Mouse (Mus musculus) MEL (cell line): ENCODE data around the gene Cnbd2. TPM values are rescaled to one million over a fixed set of nuclear protein-coding genes. Genes with fewer than 3 reads are reported as not detected.
A peak's percentile ranks its signal among the peaks of the same experiment; 100 is the strongest.
"Not testable (repeated sequence)": the region's sequence is repeated elsewhere in the genome, so short reads cannot be mapped to it uniquely, and the experiment has no call there.

Experiments
- DNase-seq: peaks from one replicate; pipeline ENCODE4 v3.0.0; 2011; ENCODE audit warnings: low read depth, low spot score
- H3K27ac ChIP-seq: 2 replicates; pipeline ENCODE4 v1.5.1; 2012; ENCODE audit warnings: low read depth, mild to moderate bottlenecking, control low read depth, low read length, moderate library complexity; ENCODE audit not compliant: control insufficient read depth
- H3K27me3 ChIP-seq, 2 experiments: fragments of 150-350 bp in 1 of 2; sonication (generic) in 1 of 2; 2 replicates each; pipeline ENCODE4 v1.6.1; 2012; ENCODE audit warnings: low read length in 2 of 2, mild to moderate bottlenecking in 2 of 2, improper control_type of control experiment in 1 of 2, moderate library complexity in 1 of 2; ENCODE audit not compliant: insufficient read depth in 2 of 2, control insufficient read depth in 1 of 2
- H3K36me3 ChIP-seq, 2 experiments: 2 replicates each; pipeline ENCODE4 v1.6.1; 2012 to 2014; ENCODE audit warnings: low read length in 2 of 2, improper control_type of control experiment in 1 of 2, inconsistent platforms in 1 of 2, mild to moderate bottlenecking in 1 of 2; ENCODE audit not compliant: insufficient read depth in 2 of 2, control insufficient read depth in 1 of 2
- H3K4me1 ChIP-seq, 2 experiments: fragments of 150-350 bp in 1 of 2; sonication (generic) in 1 of 2; 2 replicates each; pipeline ENCODE4 v1.6.1; 2012; ENCODE audit warnings: low read length in 2 of 2, improper control_type of control experiment in 1 of 2, mild to moderate bottlenecking in 1 of 2; ENCODE audit not compliant: insufficient read depth in 2 of 2, control insufficient read depth in 1 of 2
- H3K4me3 ChIP-seq, 2 experiments: fragments of 150-350 bp in 1 of 2; sonication (generic) in 1 of 2; 2 replicates each; pipeline ENCODE4 v1.5.1; 2012; ENCODE audit warnings: low read depth in 2 of 2, low read length in 2 of 2, mild to moderate bottlenecking in 2 of 2, moderate library complexity in 2 of 2, control low read depth in 1 of 2, improper control_type of control experiment in 1 of 2; ENCODE audit not compliant: control insufficient read depth in 1 of 2, insufficient read depth in 1 of 2
- H3K79me2 ChIP-seq: 2 replicates; pipeline ENCODE4 v1.6.1; 2012; ENCODE audit warnings: mild to moderate bottlenecking, low read length, moderate library complexity; ENCODE audit not compliant: control insufficient read depth, poor library complexity, insufficient read depth
- H3K9ac ChIP-seq: 2 replicates; pipeline ENCODE4 v1.6.1; 2012; ENCODE audit warnings: low read depth, mild to moderate bottlenecking, control low read depth, low read length, moderate library complexity; ENCODE audit not compliant: control insufficient read depth, poor library complexity, severe bottlenecking
- H3K9me3 ChIP-seq: fragments of 150-350 bp; sonication (generic); replicated peaks from 2 replicates; pipeline ENCODE4 v1.6.1; 2012; ENCODE audit warnings: mild to moderate bottlenecking, low read length, improper control_type of control experiment, moderate library complexity; ENCODE audit not compliant: insufficient read depth
- BHLHE40 ChIP-seq: IDR thresholded peaks from 2 replicates; pipeline ENCODE4 v1.6.1; 2012; ENCODE audit warnings: low read depth, mild to moderate bottlenecking, inconsistent platforms, low read length, improper control_type of control experiment, borderline replicate concordance
- CTCF ChIP-seq, 3 experiments: IDR thresholded peaks in 2 of 3; conservative IDR thresholded peaks in 1 of 3; 2 replicates each; pipeline ENCODE4 v1.5.1; 2011 to 2012; ENCODE audit warnings: low read length in 3 of 3, low read depth in 2 of 3, mild to moderate bottlenecking in 2 of 3, improper control_type of control experiment in 1 of 3, inconsistent platforms in 1 of 3, mixed read lengths in 1 of 3, moderate library complexity in 1 of 3; ENCODE audit not compliant: control insufficient read depth in 1 of 3, insufficient read depth in 1 of 3, poor library complexity in 1 of 3, severe bottlenecking in 1 of 3
- ELF1 ChIP-seq: IDR thresholded peaks from 2 replicates; pipeline ENCODE4 v1.6.1; 2014; ENCODE audit warnings: low read depth, mild to moderate bottlenecking, inconsistent platforms, low read length, improper control_type of control experiment, moderate library complexity
- EP300 ChIP-seq, 2 experiments: IDR thresholded peaks; 2 replicates each; pipeline ENCODE4 v1.6.1; 2011; ENCODE audit warnings: improper control_type of control experiment in 2 of 2, low read length in 2 of 2, low read depth in 1 of 2, mild to moderate bottlenecking in 1 of 2
- ETS1 ChIP-seq: IDR thresholded peaks from 2 replicates; pipeline ENCODE4 v1.6.1; 2012; ENCODE audit warnings: low read depth, mild to moderate bottlenecking, inconsistent platforms, low read length, improper control_type of control experiment, moderate library complexity
- GABPA ChIP-seq: IDR thresholded peaks from 2 replicates; pipeline ENCODE4 v1.6.1; 2012; ENCODE audit warnings: low read depth, mild to moderate bottlenecking, inconsistent platforms, low read length, improper control_type of control experiment, moderate library complexity
- HCFC1 ChIP-seq: IDR thresholded peaks from 2 replicates; pipeline ENCODE4 v1.6.1; 2012; ENCODE audit warnings: low read depth, mild to moderate bottlenecking, inconsistent platforms, low read length, improper control_type of control experiment, moderate library complexity
- KAT2A ChIP-seq: conservative IDR thresholded peaks from 2 replicates; pipeline ENCODE4 v1.6.1; 2012; ENCODE audit warnings: low read depth, low read length, improper control_type of control experiment, inconsistent platforms
- MAX ChIP-seq: IDR thresholded peaks from 2 replicates; pipeline ENCODE4 v1.6.1; 2011; ENCODE audit warnings: low read length, improper control_type of control experiment
- MYB ChIP-seq: IDR thresholded peaks from 2 replicates; pipeline ENCODE4 v1.6.1; 2011; ENCODE audit warnings: mild to moderate bottlenecking, low read depth, low read length, improper control_type of control experiment
- MYC ChIP-seq: IDR thresholded peaks from 2 replicates; pipeline ENCODE4 v1.6.1; 2011; ENCODE audit warnings: low read depth, mild to moderate bottlenecking, low read length, improper control_type of control experiment, moderate library complexity
- NELFE ChIP-seq: IDR thresholded peaks from 2 replicates; pipeline ENCODE4 v1.6.1; 2011; ENCODE audit warnings: low read depth, low read length, improper control_type of control experiment
- NRF1 ChIP-seq: IDR thresholded peaks from 2 replicates; pipeline ENCODE4 v1.6.1; 2014; ENCODE audit warnings: low read depth, mild to moderate bottlenecking, inconsistent platforms, low read length, improper control_type of control experiment, moderate library complexity; ENCODE audit not compliant: poor library complexity, insufficient read depth, severe bottlenecking
- POLR2A ChIP-seq, 2 experiments: IDR thresholded peaks; 2 replicates each; pipeline ENCODE4 v1.6.1; 2011 to 2012; ENCODE audit warnings: low read length in 2 of 2, mild to moderate bottlenecking in 2 of 2, control low read depth in 1 of 2, improper control_type of control experiment in 1 of 2, low read depth in 1 of 2, moderate library complexity in 1 of 2; ENCODE audit not compliant: control insufficient read depth in 1 of 2, insufficient read depth in 1 of 2, poor library complexity in 1 of 2
- POLR2AphosphoS2 ChIP-seq: IDR thresholded peaks from 2 replicates; pipeline ENCODE4 v1.6.1; 2011; ENCODE audit warnings: low read length, improper control_type of control experiment
- RAD21 ChIP-seq: IDR thresholded peaks from 2 replicates; pipeline ENCODE4 v1.6.1; 2011; ENCODE audit warnings: mild to moderate bottlenecking, low read depth, low read length, improper control_type of control experiment
- SIN3A ChIP-seq: IDR thresholded peaks from 2 replicates; pipeline ENCODE4 v1.6.1; 2012; ENCODE audit warnings: low read length, improper control_type of control experiment, inconsistent platforms
- TAL1 ChIP-seq: IDR thresholded peaks from 2 replicates; pipeline ENCODE4 v1.6.1; 2012; ENCODE audit warnings: mild to moderate bottlenecking, inconsistent platforms, low read length, moderate library complexity, mixed read lengths
- TBP ChIP-seq: IDR thresholded peaks from 2 replicates; pipeline ENCODE4 v1.8.0; 2011; ENCODE audit warnings: low read depth, low read length, improper control_type of control experiment
- UBTF ChIP-seq: IDR thresholded peaks from 2 replicates; pipeline ENCODE4 v1.6.1; 2012; ENCODE audit warnings: low read depth, mild to moderate bottlenecking, inconsistent platforms, low read length, improper control_type of control experiment, moderate library complexity, borderline replicate concordance; ENCODE audit not compliant: insufficient read depth
- USF1 ChIP-seq: IDR thresholded peaks from 2 replicates; pipeline ENCODE4 v1.6.1; 2014; ENCODE audit warnings: low read depth, mild to moderate bottlenecking, inconsistent platforms, low read length, improper control_type of control experiment, moderate library complexity
- ZMIZ1 ChIP-seq: IDR thresholded peaks from 2 replicates; pipeline ENCODE4 v1.6.1; 2012; ENCODE audit warnings: low read depth, mild to moderate bottlenecking, inconsistent platforms, low read length, improper control_type of control experiment, moderate library complexity
- ZNF384 ChIP-seq: IDR thresholded peaks from 2 replicates; pipeline ENCODE4 v1.6.1; 2012; ENCODE audit warnings: low read depth, mild to moderate bottlenecking, inconsistent platforms, low read length, improper control_type of control experiment
- polyA plus RNA-seq, 2 experiments: library from polyadenylated mRNA; stranded (reverse) in 1 of 2; unstranded in 1 of 2; fragments of >175 nt in 1 of 2; fragments of >200 nt in 1 of 2; gene quantifications; 2 replicates each; pipeline versions ENCODE4 v1.2.1 to v1.2.4; 2012; ENCODE audit warnings: low replicate concordance in 2 of 2, low read depth in 1 of 2; ENCODE audit not compliant: insufficient read length in 2 of 2, insufficient read depth in 1 of 2, missing spikeins in 1 of 2
- total RNA-seq: library from RNA; depleted of rRNA; stranded (reverse); fragments of 300-350 nt; gene quantifications from 2 replicates; pipeline ENCODE4 v1.2.3, GENCODE M21; 2012

Cnbd2 gene
- total and polyA plus RNA-seq, 3 experiments: 1.8 to 4.8 TPM; not detected in 1

DNA sequence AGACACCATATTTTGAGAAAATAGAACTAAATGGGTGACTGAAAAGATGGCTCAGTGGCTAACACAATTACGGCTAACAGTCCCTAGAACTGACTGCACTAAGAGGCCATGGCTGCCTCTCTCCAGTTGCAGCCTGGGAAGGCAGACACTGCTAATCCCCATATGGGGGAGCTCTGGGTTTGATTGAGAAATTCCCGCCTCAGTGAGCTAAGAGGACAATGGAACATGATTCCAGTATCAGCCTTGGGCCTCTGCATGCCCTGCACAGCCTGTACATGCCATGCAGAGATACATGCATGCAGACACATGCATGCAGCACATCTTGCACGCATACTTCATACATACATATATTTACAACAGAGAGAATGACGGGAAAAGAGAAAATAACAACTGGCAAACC lies 69.3 kb downstream of the Cnbd2 start:
- Histone ChIP-seq H3K36me3 (no peaks in the 10 kb centered on the region), H3K4me3 (no peak overlapping the region), H3K9ac (no peak overlapping the region), H3K9me3 (no peaks in the 10 kb centered on the region), H3K27me3 (no peaks in the 10 kb centered on the region), H3K27ac (no peak overlapping the region), H3K79me2 (no peaks in the 10 kb centered on the region), H3K4me1 (no peaks in the 10 kb centered on the region)
- no peak for DNase-seq
- TF ChIP-seq POLR2AphosphoS2 (no peak), BHLHE40 (no peak), MYC (no peak), NELFE (no peak), USF1 (no peak), MYB (no peak), GABPA (no peak), CTCF (IDR thresholded peaks at IDR 0.05 in 2 of 3, conservative IDR thresholded peaks at IDR 0.05 in 1 of 3; ENCODE audit: control insufficient read depth in 1 of 3, insufficient read depth in 1 of 3, low read depth in 2 of 3, low read length in 3 of 3, poor library complexity in 1 of 3, severe bottlenecking in 1 of 3) (no peak; a peak in 1 of 6 replicates), RAD21 (no peak), MAX (no peak), ZMIZ1 (no peak), EP300 (IDR thresholded peaks at IDR 0.05; ENCODE audit: low read depth in 1 of 2, low read length in 2 of 2) (no peak), TAL1 (no peak), UBTF (no peak), NRF1 (no peak), ZNF384 (no peak), ETS1 (no peak), POLR2A (IDR thresholded peaks at IDR 0.05; ENCODE audit: control insufficient read depth in 1 of 2, insufficient read depth in 1 of 2, low read depth in 1 of 2, low read length in 2 of 2, poor library complexity in 1 of 2) (no peak), KAT2A (no peak), ELF1 (no peak)

DNA sequence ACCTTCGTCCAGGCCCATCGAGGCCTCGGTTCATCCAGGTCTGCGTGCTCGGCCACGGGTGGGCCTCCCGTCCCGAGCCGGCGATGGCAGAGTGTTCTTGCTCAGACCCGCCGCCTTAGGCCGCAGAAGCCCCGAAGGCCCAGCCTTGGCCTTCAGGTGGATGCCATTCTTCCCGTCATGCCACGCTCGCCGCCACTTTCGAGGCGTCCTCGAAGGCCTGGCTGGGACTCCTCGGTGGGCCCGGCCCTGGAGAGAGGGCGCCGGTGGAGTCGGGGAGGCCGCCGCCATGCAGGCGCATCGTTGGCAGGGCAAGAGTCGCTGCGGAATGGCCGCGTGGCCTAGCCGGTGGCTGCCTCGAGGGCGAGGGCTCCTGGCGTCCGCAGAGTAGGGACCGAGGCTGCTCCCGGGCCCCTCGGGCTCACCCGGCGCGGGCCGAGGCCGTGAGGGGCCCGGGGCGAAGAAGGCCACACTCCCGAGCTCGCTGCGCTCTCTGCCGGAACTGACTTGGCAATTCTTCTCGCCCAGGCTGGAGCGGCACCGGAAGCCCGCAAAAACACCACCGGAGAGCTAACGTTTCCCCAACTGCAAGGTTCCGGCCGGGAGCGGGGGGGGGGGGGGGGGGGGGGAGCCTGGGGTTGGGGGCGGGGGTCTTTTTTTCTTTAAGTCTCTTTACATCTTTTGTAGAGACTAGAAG lies 80.5 kb downstream of the Cnbd2 start:
- H3K4me1 ChIP-seq, H3K79me2 ChIP-seq, H3K27me3 ChIP-seq, H3K36me3 ChIP-seq, H3K9me3 ChIP-seq, H3K27ac ChIP-seq: not testable (repeated sequence)
- peak overlapping the region; percentile 53 to 58 for H3K4me3 ChIP-seq
- peak; percentile 89 for DNase-seq
- H3K9ac ChIP-seq: peak overlapping the region; percentile 58
- TF ChIP-seq TBP: 0 out of 2 replicates have a peak, but pooled peaks have one; percentile 32
- peak; percentile 80 for TF ChIP-seq HCFC1
- TF ChIP-seq SIN3A: 0 out of 2 replicates have a peak, but pooled peaks have one; percentile 24
- TF ChIP-seq POLR2A (IDR thresholded peaks at IDR 0.05; ENCODE audit: control insufficient read depth in 1 of 2, insufficient read depth in 1 of 2, low read depth in 1 of 2, low read length in 2 of 2, poor library complexity in 1 of 2): peak in 1 of 2 experiments; percentile 37; a peak in 1 of 4 replicates
